Mouse (Mus musculus) midbrain, postnatal 0 days (tissue): ENCODE data around the gene Sgo1. TPM values are rescaled to one million over a fixed set of nuclear protein-coding genes. Genes with fewer than 3 reads are reported as not detected.

ENCODE experiments used
- ATAC-seq: fragments of 200-750 bp; cut with Nextera tagmentation; 2 replicates; pipeline ENCODE4 v1.8.0; 2017; ENCODE audit warnings: moderate number of reproducible peaks, mild to moderate bottlenecking, moderate TSS enrichment, moderate library complexity; ENCODE audit not compliant: low FRiP score
- DNase-seq: peaks from one replicate; pipeline ENCODE4 v3.0.0-alpha.2; 2015; ENCODE audit warnings: low spot score
- H3K27ac ChIP-seq: fragments of 300-500 bp; sonication (generic); 2 replicates; pipeline ENCODE4 v1.5.1; 2014; ENCODE audit warnings: low read depth, mild to moderate bottlenecking, low read length, mixed read lengths
- H3K27me3 ChIP-seq: fragments of 300-500 bp; sonication (generic); 2 replicates; pipeline ENCODE4 v1.6.1; 2014; ENCODE audit warnings: low read length, control low read depth, mixed read lengths; ENCODE audit not compliant: insufficient read depth
- H3K36me3 ChIP-seq: fragments of 300-500 bp; sonication (generic); 2 replicates; pipeline ENCODE4 v1.6.1; 2014; ENCODE audit warnings: low read length, control low read depth, mixed read lengths; ENCODE audit not compliant: insufficient read depth
- H3K4me1 ChIP-seq: fragments of 300-500 bp; sonication (generic); 2 replicates; pipeline ENCODE4 v1.6.1; 2014; ENCODE audit warnings: mild to moderate bottlenecking, control low read depth, antibody characterized with exemption, low read length, mixed read lengths; ENCODE audit not compliant: insufficient read depth
- H3K4me2 ChIP-seq: fragments of 300-500 bp; sonication (generic); 2 replicates; pipeline ENCODE4 v1.6.1; 2014; ENCODE audit warnings: low read depth, mild to moderate bottlenecking, low read length, mixed read lengths; ENCODE audit not compliant: poor library complexity, severe bottlenecking
- H3K4me3 ChIP-seq: fragments of 300-500 bp; sonication (generic); 2 replicates; pipeline ENCODE4 v1.5.1; 2014; ENCODE audit warnings: low read depth, mild to moderate bottlenecking, low read length, moderate library complexity
- H3K9ac ChIP-seq: fragments of 300-500 bp; sonication (generic); replicated peaks from 2 replicates; pipeline ENCODE4 v1.6.1; 2014; ENCODE audit warnings: mild to moderate bottlenecking, low read length, moderate library complexity, mixed read lengths; ENCODE audit not compliant: poor library complexity, severe bottlenecking
- H3K9me3 ChIP-seq: fragments of 300-500 bp; sonication (generic); 2 replicates; pipeline ENCODE4 v1.6.1; 2016; ENCODE audit warnings: low read length, control low read depth
- CTCF ChIP-seq: IDR thresholded peaks from 2 replicates; pipeline ENCODE4 v1.5.1; 2016; ENCODE audit warnings: antibody characterized with exemption, mild to moderate bottlenecking
- WGBS: fragments of 180-500 bp; shearing (Covaris S2); extraction: QIAGEN DNeasy Blood & Tissue Kit; methylation state at CpG from one replicate; pipeline ENCODE4 v1.1.7; 2014; 5-methylcytosine and 5-hydroxymethylcytosine counted together
- polyA plus RNA-seq: library from polyadenylated mRNA; unstranded; fragments of >200 nt; fragmentation: Nextera tagmentation; extraction: Ambion mirVana; gene quantifications from 2 replicates; pipeline ENCODE4 v1.2.1, GENCODE M21; 2015
- total RNA-seq: library from RNA; depleted of rRNA; stranded (reverse); fragments of >200 nt; gene quantifications from 2 replicates; pipeline ENCODE4 v1.2.3, GENCODE M21; 2014

Gene Sgo1
- total and polyA plus RNA-seq, 2 experiments from 2014 or later: 2.2 TPM

- no peak overlapping the region for H3K27ac ChIP-seq
- H3K4me3 ChIP-seq: no peak overlapping the region
- TF ChIP-seq CTCF: no peak
- peaks cover 11% of the 10 kb centered on the region; the same call in 1 of the 2 replicates for H3K36me3 ChIP-seq
- no peak overlapping the region for H3K4me2 ChIP-seq
- ATAC-seq: no peak
- DNase-seq: no peak
- no peak overlapping the region for H3K9ac ChIP-seq
- H3K9me3 ChIP-seq: no peaks in the 10 kb centered on the region
- WGBS: 78% methylated on average over 6 of the region's 6 CpGs
- H3K4me1 ChIP-seq: no peaks in the 10 kb centered on the region
- H3K27me3 ChIP-seq: no peaks in the 10 kb centered on the region
Measured at GRCm38 (mm10) chr17:53656369-53656860, 32.7 kb downstream of the Sgo1 start.

- TF ChIP-seq CTCF: no peak
- Histone ChIP-seq H3K36me3 (peaks cover 11% of the 10 kb centered on the region; the same call in 1 of the 2 replicates), H3K4me3 (no peak overlapping the region), H3K27me3 (no peaks in the 10 kb centered on the region), H3K9ac (no peak overlapping the region), H3K9me3 (no peaks in the 10 kb centered on the region), H3K4me2 (no peak overlapping the region), H3K4me1 (no peaks in the 10 kb centered on the region), H3K27ac (no peak overlapping the region)
- WGBS: 95% methylated on average over 2 of the region's 2 CpGs
- no peak for DNase-seq
- no peak for ATAC-seq
Measured at GRCm38 (mm10) chr17:53655959-53656358, 33.2 kb downstream of the Sgo1 start.

DNA sequence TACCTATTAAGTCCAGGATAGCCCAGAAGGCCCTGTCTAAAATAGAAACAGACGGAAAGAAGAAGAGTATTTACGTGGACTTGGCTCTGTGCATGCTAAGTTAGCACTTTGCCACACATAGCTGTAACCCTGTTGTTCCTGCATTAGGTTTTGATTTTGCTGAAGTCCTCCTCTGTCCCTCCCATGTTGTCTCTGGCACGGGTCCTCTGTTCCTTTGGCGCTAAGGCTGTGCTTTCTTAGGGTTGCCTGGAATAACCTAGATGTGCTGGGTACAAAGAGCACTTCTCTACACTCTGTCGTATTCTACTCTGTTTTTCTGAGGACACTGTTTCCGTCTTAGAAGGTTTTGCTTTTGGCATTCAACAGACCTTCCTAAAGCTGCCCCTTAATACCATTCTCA is 34.1 kb downstream of the Sgo1 start:
- 94% methylated on average over 6 of the region's 6 CpGs for WGBS
- Histone ChIP-seq H3K4me1 (no peaks in the 10 kb centered on the region), H3K4me2 (no peak overlapping the region), H3K9ac (no peak overlapping the region), H3K36me3 (peaks cover 11% of the 10 kb centered on the region; the same call in 1 of the 2 replicates), H3K9me3 (no peaks in the 10 kb centered on the region), H3K27ac (no peak overlapping the region), H3K4me3 (no peak overlapping the region), H3K27me3 (no peaks in the 10 kb centered on the region)
- DNase-seq (no peak), ATAC-seq (no peak)
- TF ChIP-seq CTCF: no peak

- Histone ChIP-seq H3K27ac (no peak overlapping the region), H3K27me3 (no peaks in the 10 kb centered on the region), H3K9ac (no peak overlapping the region), H3K4me2 (no peak overlapping the region), H3K4me3 (no peak overlapping the region), H3K9me3 (no peaks in the 10 kb centered on the region), H3K4me1 (no peaks in the 10 kb centered on the region), H3K36me3 (peaks cover 11% of the 10 kb centered on the region; the same call in 1 of the 2 replicates)
- no peak for TF ChIP-seq CTCF
- no peak for ATAC-seq
- no peak for DNase-seq
- 85% methylated on average over 4 of the region's 4 CpGs for WGBS
Measured at GRCm38 (mm10) chr17:53654596-53654995, 34.5 kb downstream of the Sgo1 start.

- Histone ChIP-seq H3K27me3 (no peaks in the 10 kb centered on the region), H3K4me1 (no peaks in the 10 kb centered on the region), H3K9me3 (no peaks in the 10 kb centered on the region), H3K27ac (no peak overlapping the region), H3K36me3 (peaks cover 17% of the 10 kb centered on the region; the same call in 1 of the 2 replicates), H3K4me2 (no peak overlapping the region), H3K9ac (no peak overlapping the region), H3K4me3 (no peak overlapping the region)
- WGBS: 70% methylated on average over 2 of the region's 2 CpGs
- no peak for TF ChIP-seq CTCF
- no peak for ATAC-seq
- DNase-seq: no peak
Measured at GRCm38 (mm10) chr17:53650251-53650661, 38.9 kb downstream of the Sgo1 start.

GRCm38 (mm10) chr17:53643360-53643759 is 45.8 kb downstream of the Sgo1 start:
- Histone ChIP-seq H3K27me3 (no peaks in the 10 kb centered on the region), H3K4me3 (no peak overlapping the region), H3K4me2 (no peak overlapping the region), H3K27ac (no peak overlapping the region), H3K9me3 (no peaks in the 10 kb centered on the region), H3K4me1 (no peaks in the 10 kb centered on the region), H3K9ac (no peak overlapping the region), H3K36me3 (peaks cover 37% of the 10 kb centered on the region)
- 92% methylated on average over 4 of the region's 4 CpGs for WGBS
- no peak for ATAC-seq
- TF ChIP-seq CTCF: no peak
- no peak for DNase-seq
